10 mouse cellular contexts compared by ENCODE assay signal in genomic region chr1:78189501-78190345, GRCm38 (mm10). TPM values are rescaled to one million over a fixed set of nuclear protein-coding genes. Genes with fewer than 3 reads are reported as not detected.
DNase-seq lines count a peak whose midpoint lies in the region; ATAC-seq and TF ChIP-seq lines count a peak whose summit lies in the region.
"Had no signal": no experiment of that assay in that cellular context is flagged by ENCODE, and none has a peak within 500 bp of the region (broad histone marks: within the 10 kb centered on the region; RNA-seq: fewer than 3 reads in every experiment).

No protein-coding gene starts in this region.

- H3K4me3 ChIP-seq in heart, embryonic 14.5 days (ENCODE audit: control insufficient read depth in 1 of 2, insufficient read depth in 1 of 2, low read depth in 1 of 2, low read length in 2 of 2) = peak overlapping the region; percentile 24 to 35
- no peak overlapping the region for H3K4me3 ChIP-seq in forebrain, postnatal 0 days (ENCODE audit: low read depth, low read length)
- H3K4me3 ChIP-seq in midbrain, embryonic 15.5 days = peak overlapping the region; percentile 39
- H3K4me3 ChIP-seq in layer of hippocampus, adult 2 months = no peak overlapping the region

- no peak for DNase-seq in heart, adult 9 months (ENCODE audit: low spot score in 2 of 2)
- DNase-seq in MN1 (ENCODE audit: low spot score) = peak; percentile 70
- DNase-seq in forebrain, postnatal 0 days = no peak
- DNase-seq in layer of hippocampus, adult 2 months (ENCODE audit: low spot score in 2 of 2) = no peak
- no peak for DNase-seq in ovary, adult 18-20 months (ENCODE audit: low spot score)
- DNase-seq: layer of hippocampus, adult 9-11 months had no signal

- peak overlapping the region; percentile 60 for H3K4me2 ChIP-seq in heart, embryonic 14.5 days (ENCODE audit: low read length)
- peak overlapping the region; percentile 28 for H3K4me2 ChIP-seq in forebrain, postnatal 0 days (ENCODE audit: low read depth)
- H3K4me2 ChIP-seq in midbrain, embryonic 15.5 days = peak overlapping the region; percentile 60

- peaks cover 0 to 7% of the 10 kb centered on the region in 2 experiments; a peak in 2 of 4 replicates for H3K4me1 ChIP-seq in heart, embryonic 14.5 days (ENCODE audit: control insufficient read depth in 2 of 2, insufficient read depth in 2 of 2, low read length in 2 of 2)
- H3K4me1 ChIP-seq in forebrain, postnatal 0 days (ENCODE audit: insufficient read depth) = no peaks in the 10 kb centered on the region
- peaks cover 12% of the 10 kb centered on the region for H3K4me1 ChIP-seq in midbrain, embryonic 15.5 days

- WGBS in heart, embryonic 14.5 days = 1% methylated on average over 40 of the region's 47 CpGs
- 1% methylated on average over 44 of the region's 47 CpGs for WGBS in forebrain, postnatal 0 days
- WGBS in midbrain, embryonic 15.5 days = 1% methylated on average over 47 of the region's 47 CpGs

- H3K9me3 ChIP-seq in heart, embryonic 14.5 days (ENCODE audit: control insufficient read depth, low read length) = no peaks in the 10 kb centered on the region
- no peaks in the 10 kb centered on the region for H3K9me3 ChIP-seq in forebrain, postnatal 0 days (ENCODE audit: low read length)
- H3K9me3 ChIP-seq in midbrain, embryonic 15.5 days = no peaks in the 10 kb centered on the region

- H3K9ac ChIP-seq in heart, embryonic 14.5 days (ENCODE audit: low read length) = no peak overlapping the region
- no peak overlapping the region for H3K9ac ChIP-seq in forebrain, postnatal 0 days
- peak overlapping the region; percentile 32 for H3K9ac ChIP-seq in midbrain, embryonic 15.5 days

- no peaks in the 10 kb centered on the region for H3K36me3 ChIP-seq in heart, embryonic 14.5 days (ENCODE audit: control insufficient read depth, insufficient read depth, low read length)
- H3K36me3 ChIP-seq in forebrain, postnatal 0 days (ENCODE audit: insufficient read depth) = no peaks in the 10 kb centered on the region
- no peaks in the 10 kb centered on the region for H3K36me3 ChIP-seq in midbrain, embryonic 15.5 days (replicated peaks)

- no peak overlapping the region for H3K27ac ChIP-seq in heart, embryonic 14.5 days (replicated peaks in 1 of 2; ENCODE audit: control insufficient read depth in 1 of 2, insufficient read depth in 1 of 2, low read depth in 2 of 2, low read length in 2 of 2)
- H3K27ac ChIP-seq in forebrain, postnatal 0 days (ENCODE audit: low read depth, low read length) = no peak overlapping the region
- H3K27ac ChIP-seq in midbrain, embryonic 15.5 days = peak overlapping the region; percentile 78
- H3K27ac ChIP-seq in layer of hippocampus, adult 2 months = no peak overlapping the region

- no peak for TF ChIP-seq CTCF in forebrain, postnatal 0 days (IDR thresholded peaks at IDR 0.05; ENCODE audit: low read depth)
- TF ChIP-seq CTCF in layer of hippocampus, adult 2 months (conservative IDR thresholded peaks at IDR 0.05) = no peak

- ATAC-seq in heart, embryonic 14.5 days (ENCODE audit: insufficient number of reproducible peaks, insufficient read depth, low FRiP score, low read depth) = no peak
- ATAC-seq in forebrain, postnatal 0 days = peak; percentile 43; the same call in 1 of the 2 replicates
- peak; percentile 80 for ATAC-seq in midbrain, embryonic 15.5 days (replicated peaks)
- ATAC-seq in activated CD4-positive, CD25-positive, alpha-beta regulatory T cell, adult 4 months = no peak

- H3K27me3 ChIP-seq in heart, embryonic 14.5 days (ENCODE audit: control insufficient read depth, insufficient read depth, low read length) = peaks cover 98% of the 10 kb centered on the region
- H3K27me3 ChIP-seq in forebrain, postnatal 0 days (ENCODE audit: insufficient read depth, low read length) = peaks cover 95% of the 10 kb centered on the region
- peaks cover 48% of the 10 kb centered on the region for H3K27me3 ChIP-seq in midbrain, embryonic 15.5 days (replicated peaks)
- H3K27me3 ChIP-seq: CH12.LX had no signal

RNA-seq across cellular contexts. Expression of gene Pax3, which starts 7.2 kb away (rescaled TPM):
- polyA plus RNA-seq in heart, embryonic 14.5 days (2014; fragmentation: Nextera tagmentation; extraction: Ambion mirVana) = 0.08 TPM in 2 replicates
- total RNA-seq in forebrain, postnatal 0 days (2014; rRNA removed) = 0.15 and 0.19 TPM in 2 replicates
- polyA plus RNA-seq in forebrain, postnatal 0 days (2015; fragmentation: Nextera tagmentation; extraction: Ambion mirVana) = 0.04 and 0.40 TPM in 2 replicates
- polyA plus RNA-seq in midbrain, embryonic 15.5 days (2015; fragmentation: Nextera tagmentation; extraction: Ambion mirVana) = 11.4 and 14.4 TPM in 2 replicates
- polyA plus RNA-seq in activated CD4-positive, CD25-positive, alpha-beta regulatory T cell, adult 4 months (2017; shearing (Covaris generic)) = under 1 TPM in 1 of 2 experiments, not detected in 1; 0.17 TPM
- not detected for total RNA-seq in layer of hippocampus, adult 2 months (2021)

Comparison
In these comparisons a context has a peak if more than half of its experiments do, and no peak if none do; other contexts are left out.
1. ATAC-seq: peak in forebrain, postnatal 0 days (single experiment) and midbrain, embryonic 15.5 days (single experiment); none in heart, embryonic 14.5 days (single experiment) and activated CD4-positive, CD25-positive, alpha-beta regulatory T cell, adult 4 months (single experiment).
2. H3K4me3 ChIP-seq: peak in heart, embryonic 14.5 days (2 of 2) and midbrain, embryonic 15.5 days (single experiment); none in forebrain, postnatal 0 days (single experiment) and layer of hippocampus, adult 2 months (single experiment).
3. Peak in every context shown above with its lines, with median percentiles within 50 percentile points of each other: H3K4me2 ChIP-seq.